Mouse (Mus musculus) bone marrow macrophage, adult 2 months (primary cell): ENCODE measurements around the gene Duoxa2. TPM values are rescaled to one million over a fixed set of nuclear protein-coding genes. Genes with fewer than 3 reads are reported as not detected.
"Not testable (repeated sequence)": the region's sequence is repeated elsewhere in the genome, so short reads cannot be mapped to it uniquely, and the experiment has no call there.

Source experiments
- H3K27ac ChIP-seq: 2 replicates; pipeline ENCODE4 v1.5.1; 2012; ENCODE audit warnings: low read depth, low read length; ENCODE audit not compliant: insufficient read depth
- H3K4me1 ChIP-seq: 2 replicates; pipeline ENCODE4 v1.6.1; 2012; ENCODE audit warnings: low read length; ENCODE audit not compliant: control insufficient read depth, insufficient read depth
- H3K4me3 ChIP-seq: 2 replicates; pipeline ENCODE4 v1.5.1; 2012; ENCODE audit warnings: mild to moderate bottlenecking, low read length, moderate library complexity; ENCODE audit not compliant: insufficient read depth
- CTCF ChIP-seq: IDR thresholded peaks from 2 replicates; pipeline ENCODE4 v1.5.1; 2012; ENCODE audit warnings: low read depth, mild to moderate bottlenecking, low read length, moderate library complexity
- POLR2A ChIP-seq: IDR thresholded peaks from 2 replicates; pipeline ENCODE4 v1.6.1; 2012; ENCODE audit warnings: mild to moderate bottlenecking, low read depth, low read length, borderline replicate concordance
- polyA plus RNA-seq: library from polyadenylated mRNA; stranded (reverse); fragments of >200 nt; gene quantifications from 2 replicates; pipeline ENCODE4 v1.2.4, GENCODE M21; 2012; ENCODE audit not compliant: missing spikeins, insufficient read depth, insufficient read length

Duoxa2 gene
- polyA plus RNA-seq, 1 experiment = not detected

DNA sequence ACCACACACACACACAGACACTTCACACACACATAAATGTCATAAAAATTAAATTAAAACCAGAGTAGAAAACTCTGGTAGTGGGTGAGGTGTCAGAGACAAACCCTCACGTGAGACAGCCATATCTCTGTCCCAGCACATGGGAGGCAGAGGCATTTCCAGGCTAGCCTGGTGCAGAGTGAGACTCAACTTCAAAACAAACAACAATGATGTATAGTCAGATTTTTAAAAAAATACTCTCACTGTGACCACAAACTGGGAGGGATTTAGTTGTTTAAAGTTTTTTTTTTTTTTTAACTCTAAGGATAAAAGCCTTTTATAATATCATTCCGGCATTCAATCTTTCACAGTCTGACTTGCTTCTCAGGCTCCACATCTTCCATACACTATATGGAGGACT, 26.7 kb downstream of the Duoxa2 start:
- TF ChIP-seq CTCF (no peak), POLR2A (no peak)
- Histone ChIP-seq H3K27ac (no peak overlapping the region), H3K4me1 (no peaks in the 10 kb centered on the region), H3K4me3 (no peak overlapping the region)

GRCm38 (mm10) chr2:122327986-122328385, 29.3 kb downstream of the Duoxa2 start:
- Histone ChIP-seq H3K4me1 (no peaks in the 10 kb centered on the region), H3K27ac (no peak overlapping the region), H3K4me3 (no peak overlapping the region)
- TF ChIP-seq CTCF = no peak
- no peak for TF ChIP-seq POLR2A

- H3K27ac ChIP-seq, H3K4me3 ChIP-seq, H3K4me1 ChIP-seq: not testable (repeated sequence)
Measured at GRCm38 (mm10) chr2:122330317-122330716, 31.6 kb downstream of the Duoxa2 start.

DNA sequence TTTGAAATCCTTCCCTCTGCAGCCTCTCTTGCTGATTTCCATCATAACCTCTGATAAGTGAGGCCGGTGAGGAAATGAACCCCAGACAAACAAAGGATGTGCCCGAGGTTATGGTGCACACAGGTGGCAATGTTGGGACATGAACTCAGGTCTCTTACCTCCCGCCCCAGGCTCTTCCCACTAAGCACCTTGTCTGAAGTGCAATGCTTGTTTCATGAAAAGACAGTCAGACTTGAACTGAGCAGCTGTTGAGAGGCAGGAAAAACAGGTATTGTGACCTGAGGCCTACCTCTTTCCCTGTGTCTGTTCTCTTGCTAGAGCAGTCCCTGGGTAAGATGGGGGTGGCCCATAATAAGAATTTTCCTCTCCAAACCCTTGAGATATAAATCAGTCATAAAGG, 33.5 kb downstream of the Duoxa2 start:
- no peaks in the 10 kb centered on the region for H3K4me1 ChIP-seq
- TF ChIP-seq POLR2A = no peak
- no peak for TF ChIP-seq CTCF
- H3K4me3 ChIP-seq = no peak overlapping the region
- no peak overlapping the region for H3K27ac ChIP-seq

GRCm38 (mm10) chr2:122334170-122334569, 35.5 kb downstream of the Duoxa2 start:
- H3K4me1 ChIP-seq = no peaks in the 10 kb centered on the region
- no peak overlapping the region for H3K4me3 ChIP-seq
- no peak overlapping the region for H3K27ac ChIP-seq
- no peak for TF ChIP-seq POLR2A
- no peak for TF ChIP-seq CTCF

- no peak overlapping the region for H3K27ac ChIP-seq
- TF ChIP-seq POLR2A (no peak), CTCF (no peak)
Measured at GRCm38 (mm10) chr2:122337291-122337690, 38.6 kb downstream of the Duoxa2 start.

DNA sequence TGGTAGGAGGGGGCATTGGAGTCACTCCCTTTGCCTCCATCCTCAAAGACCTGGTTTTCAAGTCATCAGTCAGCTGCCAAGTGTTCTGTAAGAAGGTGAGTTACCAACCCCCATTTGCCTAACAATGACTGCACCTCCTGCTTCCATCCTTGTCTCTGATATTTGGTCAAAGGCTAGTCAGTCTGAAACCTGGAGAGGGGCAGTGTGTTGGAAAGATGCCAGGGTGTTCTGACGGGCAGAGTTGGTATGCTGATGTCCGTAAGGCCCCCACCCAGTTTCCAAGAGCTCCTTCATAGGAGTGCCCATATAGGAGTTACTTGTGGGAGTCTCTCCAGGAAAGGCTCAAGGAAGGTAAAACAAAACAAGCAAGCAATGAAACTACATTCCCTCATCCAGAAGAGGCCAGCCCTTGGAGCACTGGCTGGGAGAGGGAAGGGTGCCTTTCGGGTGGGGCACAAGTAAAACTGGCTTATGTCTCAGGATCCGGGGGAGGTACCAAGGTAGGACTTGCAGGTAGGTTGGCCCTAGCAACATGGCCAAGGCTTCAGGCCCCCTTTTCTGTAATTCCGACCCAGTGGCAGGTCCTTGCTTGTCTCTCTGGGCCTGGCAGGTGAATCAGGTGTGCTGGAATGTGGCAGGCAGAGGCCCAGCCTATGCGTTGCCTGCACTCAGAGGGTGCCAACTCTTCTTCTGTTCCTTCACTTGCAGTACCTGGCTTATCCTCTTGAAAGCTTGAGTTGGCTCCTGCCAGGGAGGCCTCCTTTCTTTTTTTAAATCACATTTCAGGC, 46.6 kb downstream of the Duoxa2 start:
- no peaks in the 10 kb centered on the region; the same call in 1 of the 2 replicates for H3K4me1 ChIP-seq
- H3K27ac ChIP-seq = no peak overlapping the region
- TF ChIP-seq CTCF (no peak), POLR2A (no peak)
- no peak overlapping the region for H3K4me3 ChIP-seq

More at GRCm38 (mm10) chr2:122337291-122337690, 38.6 kb downstream of the Duoxa2 start:
- Histone ChIP-seq H3K4me3 (no peak overlapping the region), H3K4me1 (no peaks in the 10 kb centered on the region)

DNA sequence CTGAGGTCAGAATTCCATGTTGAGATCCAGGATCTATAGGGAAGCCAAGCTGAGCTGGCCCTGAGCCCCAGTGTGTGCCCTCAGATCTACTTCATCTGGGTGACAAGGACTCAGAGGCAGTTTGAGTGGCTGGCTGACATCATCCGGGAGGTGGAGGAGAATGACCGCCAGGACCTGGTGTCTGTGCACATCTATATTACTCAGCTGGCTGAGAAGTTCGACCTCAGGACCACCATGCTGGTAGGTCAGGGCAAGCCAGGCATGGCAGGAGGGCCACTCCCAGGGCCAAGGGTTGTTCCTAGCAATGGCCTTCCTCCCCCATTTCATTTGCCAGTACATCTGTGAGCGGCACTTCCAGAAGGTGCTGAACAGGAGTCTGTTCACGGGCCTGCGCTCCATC, 47.5 kb downstream of the Duoxa2 start:
- not testable (repeated sequence) for H3K4me3 ChIP-seq, H3K27ac ChIP-seq, H3K4me1 ChIP-seq

DNA sequence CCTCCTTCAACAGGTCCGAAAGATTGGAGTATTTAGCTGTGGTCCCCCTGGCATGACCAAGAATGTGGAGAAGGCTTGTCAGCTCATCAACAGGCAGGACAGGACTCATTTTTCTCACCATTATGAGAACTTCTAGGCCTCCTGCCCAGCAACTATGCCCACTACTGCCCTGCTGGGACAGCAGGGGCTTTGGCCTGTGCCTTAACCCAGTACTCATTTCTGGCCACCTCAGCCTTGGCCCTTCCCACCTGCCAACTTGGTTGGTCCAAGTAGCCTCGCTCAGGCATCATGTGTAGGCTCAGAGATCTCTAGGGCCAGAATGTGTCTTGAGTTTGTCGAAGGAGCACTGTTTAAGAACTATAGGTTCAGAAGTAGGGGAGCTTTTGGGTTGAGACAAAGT, 48.6 kb downstream of the Duoxa2 start:
- peaks cover 3% of the 10 kb centered on the region; the same call in 1 of the 2 replicates for H3K4me1 ChIP-seq
- H3K27ac ChIP-seq = no peak overlapping the region
- no peak overlapping the region for H3K4me3 ChIP-seq
- TF ChIP-seq POLR2A = no peak
- no peak for TF ChIP-seq CTCF

DNA sequence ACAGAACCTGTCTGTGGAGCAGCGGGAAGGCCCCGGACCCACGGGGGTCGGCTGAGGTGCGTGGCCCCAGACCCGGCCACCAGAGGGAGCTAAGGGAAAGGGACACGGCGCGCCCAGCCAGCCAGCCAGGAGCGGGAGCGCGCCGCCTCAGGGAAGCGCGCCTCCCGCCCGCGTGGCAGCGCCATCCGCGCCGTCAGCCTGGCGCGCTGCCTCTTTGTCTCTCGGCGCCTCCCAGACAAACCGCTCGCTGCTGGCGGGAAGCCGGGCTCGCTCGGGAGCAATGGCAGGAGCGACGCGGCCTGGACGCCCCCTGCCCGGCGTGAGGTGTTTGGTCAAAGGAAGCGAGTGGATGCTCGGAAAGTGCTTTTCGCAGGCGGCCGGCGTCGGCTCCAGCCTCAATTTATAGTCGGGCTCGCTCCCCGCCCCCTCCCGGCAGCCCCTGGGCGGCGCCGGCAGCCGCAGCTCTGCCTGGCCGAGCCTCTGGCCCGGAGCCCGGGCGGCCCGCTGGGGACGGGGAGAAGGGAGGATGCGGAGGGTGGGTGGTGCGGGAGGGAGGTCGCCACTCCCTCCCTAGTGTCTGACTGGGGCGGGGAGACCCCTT, 49.9 kb downstream of the Duoxa2 start:
- H3K4me1 ChIP-seq = peaks cover 3% of the 10 kb centered on the region; the same call in 1 of the 2 replicates
- peak; percentile 51; the same call in 1 of the 2 replicates for TF ChIP-seq CTCF
- TF ChIP-seq POLR2A = no peak
- 0 out of 2 replicates have a peak overlapping the region, but pooled peaks have one; percentile 33 for H3K27ac ChIP-seq
- peak overlapping the region; percentile 73 for H3K4me3 ChIP-seq
